Mouse (Mus musculus): ENCODE data around the gene Cabp2.

DNA sequence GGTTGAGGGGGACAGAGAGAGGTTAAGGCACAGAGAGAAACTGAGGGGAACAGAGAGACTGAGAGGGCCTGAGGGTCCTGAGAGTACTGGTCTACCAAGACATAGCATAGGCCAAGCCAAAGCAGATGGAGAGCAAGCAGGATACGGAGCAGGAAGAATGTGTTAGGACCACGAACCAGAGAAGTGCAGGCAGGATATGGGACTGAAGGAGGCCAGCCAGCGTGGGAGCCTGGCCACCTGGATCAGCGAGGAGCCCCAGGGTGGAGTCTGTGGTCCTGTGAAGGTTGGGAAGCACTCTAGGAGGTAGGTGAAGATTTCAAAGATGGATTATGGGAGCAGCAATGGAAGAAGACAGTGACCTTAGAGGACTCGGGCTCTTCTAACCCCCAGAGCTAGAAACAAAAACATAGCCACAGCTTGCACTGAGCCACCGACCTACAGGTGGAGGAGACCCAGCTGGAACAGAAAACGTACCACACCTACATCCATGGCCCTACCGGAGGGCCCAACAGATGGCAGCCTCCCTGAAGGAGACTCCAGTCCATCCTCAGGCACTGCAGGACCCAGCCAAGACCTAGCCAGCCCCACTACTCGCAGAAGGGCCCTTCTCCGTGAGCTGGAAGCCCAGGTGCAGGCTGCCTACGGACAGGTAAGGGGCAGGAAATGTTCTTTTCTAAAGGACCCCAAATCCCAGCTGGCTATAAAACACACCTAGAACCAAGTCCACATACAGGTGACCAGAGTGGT, 1.0 kb downstream of the Cabp2 start:
- no peak for TF ChIP-seq CTCF (IDR thresholded peaks at IDR 0.05; ENCODE audit: low read depth)
- TF ChIP-seq EP300 (IDR thresholded peaks at IDR 0.05; ENCODE audit: low read depth), result no peak
